Mouse (Mus musculus) liver, adult 2 months (tissue): Measurements from ENCODE around the gene Pcgf3.

ENCODE experiments used
- CTCF ChIP-seq: fragments of 200-500 bp; IDR thresholded peaks from 2 replicates; pipeline ENCODE4 v1.5.1; 2011; ENCODE audit warnings: low read depth, low read length, control low read depth
- POLR2A ChIP-seq: fragments of 200-500 bp; IDR thresholded peaks from 2 replicates; pipeline ENCODE4 v1.6.1; 2011; ENCODE audit warnings: low read length, control low read depth; ENCODE audit not compliant: insufficient read depth; ENCODE audit errors: extremely low read depth

- TF ChIP-seq POLR2A (no peak), CTCF (peak; percentile 0; the same call in 1 of the 2 replicates)
Measured at GRCm38 (mm10) chr5:108448785-108449668, 12.0 kb upstream of the Pcgf3 start, which contains the start of gene Mfsd7a.
